Mouse (Mus musculus) CD4-positive, CD25-positive, alpha-beta regulatory T cell (primary cell): ENCODE data around the gene Olfr381. TPM values are rescaled to one million over a fixed set of nuclear protein-coding genes. Genes with fewer than 3 reads are reported as not detected.

ENCODE experiments used
- polyA plus RNA-seq: library from polyadenylated mRNA; unstranded; fragments of 100-300 nt; shearing (Covaris generic); gene quantifications from one replicate; pipeline ENCODE4 v1.2.1, GENCODE M21; 2017

The Olfr381 gene
- not detected for polyA plus RNA-seq

GRCm38 (mm10) chr11:73491503-73491902 is at the start of gene Olfr381:
Gene Olfr381, minus strand, starts transcription at chr11:73491603.

GRCm38 (mm10) chr11:73517097-73517496 is 25.7 kb upstream of the Olfr381 start, which contains the start of gene Olfr382:
Gene Olfr382, minus strand, starts transcription at chr11:73517197.

GRCm38 (mm10) chr11:73457408-73457807 is 34.0 kb downstream of the Olfr381 start, which contains the start of gene Olfr380:
Gene Olfr380, minus strand, starts transcription at chr11:73457508.

Other genes starting within 250 kb of the Olfr381 start
- not detected for gene Trpv3, start 224.2 kb downstream of the Olfr381 start, polyA plus RNA-seq
- 0.10 TPM for gene Aspa, start 162.0 kb downstream of the Olfr381 start, polyA plus RNA-seq
- not detected for gene Gm49340, start 161.9 kb downstream of the Olfr381 start, polyA plus RNA-seq
- gene Spata22, start 161.9 kb downstream of the Olfr381 start, polyA plus RNA-seq: not detected
- gene Olfr20, start 140.8 kb downstream of the Olfr381 start, polyA plus RNA-seq: not detected
- not detected for gene Olfr376, start 120.4 kb downstream of the Olfr381 start, polyA plus RNA-seq
- gene Olfr1, start 92.0 kb downstream of the Olfr381 start, polyA plus RNA-seq: not detected
- gene Olfr378, start 63.1 kb downstream of the Olfr381 start, polyA plus RNA-seq: not detected
- not detected for gene Olfr380, start 34.1 kb downstream of the Olfr381 start, polyA plus RNA-seq
- gene Olfr382, start 25.6 kb upstream of the Olfr381 start, polyA plus RNA-seq: not detected
- not detected for gene Olfr385, start 101.4 kb upstream of the Olfr381 start, polyA plus RNA-seq
- gene Olfr384, start 107.0 kb upstream of the Olfr381 start, polyA plus RNA-seq: not detected
- not detected for gene Zfp735, start 197.2 kb upstream of the Olfr381 start, polyA plus RNA-seq